Mouse (Mus musculus): ENCODE results near the gene Ndufb2.

DNA sequence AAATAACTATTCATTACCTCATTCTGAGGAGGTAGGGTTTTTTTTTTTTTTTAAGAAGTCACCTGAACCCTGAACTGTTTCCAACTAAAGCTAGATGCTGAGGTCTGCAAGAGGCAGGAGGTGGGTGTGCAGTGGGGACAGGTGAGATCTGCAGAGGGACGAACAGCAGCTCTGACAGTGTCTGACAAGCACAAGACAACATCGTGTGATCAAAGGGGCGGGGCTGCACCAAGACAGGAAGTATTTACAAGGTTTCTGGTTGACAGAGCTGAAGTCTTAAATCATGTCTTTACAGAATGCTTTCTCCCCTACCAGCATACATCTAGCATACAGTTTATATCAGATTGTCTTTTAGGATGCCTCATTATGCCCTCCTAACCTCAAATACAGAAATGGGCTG, 14.5 kb downstream of the Ndufb2 start:
- no peak for TF ChIP-seq CTCF (conservative IDR thresholded peaks at IDR 0.05; ENCODE audit: low read length)
- no peak for TF ChIP-seq NANOG (IDR thresholded peaks at IDR 0.05; ENCODE audit: borderline replicate concordance, low read length)

All from E14TG2a.4 (cell line).